Mouse (Mus musculus): Measurements from ENCODE around the gene Plxnb3. TPM values are rescaled to one million over a fixed set of nuclear protein-coding genes. Genes with fewer than 3 reads are reported as not detected.

The Plxnb3 gene
- not detected for total RNA-seq (2023)

DNA sequence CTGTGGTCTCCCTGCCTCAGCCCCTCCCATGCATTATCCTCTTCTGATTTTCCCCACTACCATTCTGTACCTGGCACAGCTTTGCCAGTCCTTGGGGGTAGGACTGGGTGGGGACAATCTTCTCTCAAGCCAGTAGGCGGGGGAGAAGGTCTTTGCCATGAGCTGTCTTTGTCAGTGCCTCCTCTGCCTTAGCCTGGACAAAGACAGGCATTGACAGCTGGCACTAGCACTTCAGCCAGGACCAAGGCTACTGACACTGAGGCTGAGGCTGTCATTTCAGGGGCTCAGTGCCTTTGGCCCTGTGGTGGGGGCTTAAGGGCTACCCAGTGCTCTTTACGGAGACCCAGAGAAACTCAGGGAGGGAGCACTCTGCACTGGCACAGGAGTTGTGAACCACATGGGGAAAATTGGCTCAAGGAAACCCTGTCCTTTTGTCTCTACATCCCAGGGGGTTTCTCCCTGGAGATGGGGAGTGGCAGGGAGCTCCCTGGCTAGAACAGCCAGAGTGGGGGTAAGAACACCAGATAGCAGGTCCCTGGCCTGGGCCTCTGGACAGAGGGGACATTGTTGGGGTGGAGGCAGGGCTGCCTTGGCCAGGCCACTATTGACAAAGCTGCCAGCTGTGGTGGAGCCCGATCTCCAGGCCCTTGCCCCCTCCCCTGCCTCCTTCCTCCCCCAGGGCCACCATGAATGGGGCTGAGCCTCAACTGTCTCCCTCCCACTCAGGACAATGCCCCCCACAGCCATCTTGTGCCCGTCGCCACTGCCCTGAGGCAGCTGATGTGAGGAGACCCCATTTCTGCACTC is at the start of gene Plxnb3:
Gene Plxnb3, plus strand, starts transcription at position 757 of the 807 bp plus-strand sequence.

DNA sequence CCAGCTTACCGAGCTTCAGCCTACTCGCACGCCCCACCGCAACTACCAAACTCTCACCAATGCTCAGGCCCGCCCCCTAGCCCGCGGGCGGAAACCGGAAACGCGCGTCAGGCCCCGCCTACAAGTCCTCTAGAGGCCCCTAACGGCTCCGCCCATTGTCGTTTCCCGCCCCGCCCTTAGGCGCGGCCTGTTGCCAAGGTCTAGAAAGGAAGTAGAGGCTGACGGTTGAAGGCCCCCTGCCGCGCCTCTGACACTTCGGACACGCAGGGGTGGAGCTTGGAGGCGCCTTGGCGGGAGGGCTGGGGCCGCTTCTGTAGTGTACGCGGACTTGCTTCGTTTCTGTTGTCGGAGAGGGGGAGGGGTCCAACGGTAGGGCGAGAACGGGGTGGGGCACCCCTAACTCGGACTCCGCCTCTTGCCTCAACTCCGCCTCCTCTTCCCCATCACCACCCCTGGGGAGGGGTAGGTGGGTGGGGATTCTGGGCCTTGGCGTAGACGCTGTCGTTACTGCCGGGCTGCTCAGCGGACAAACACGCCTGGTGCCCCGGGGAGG is 40.7 kb upstream of the Plxnb3 start, which contains the start of the genes Bcap31 and Abcd1:
Gene Bcap31, minus strand, starts transcription at position 67 of the 553 bp plus-strand sequence.
Gene Abcd1, plus strand, starts transcription at position 489 of the 553 bp plus-strand sequence.

DNA sequence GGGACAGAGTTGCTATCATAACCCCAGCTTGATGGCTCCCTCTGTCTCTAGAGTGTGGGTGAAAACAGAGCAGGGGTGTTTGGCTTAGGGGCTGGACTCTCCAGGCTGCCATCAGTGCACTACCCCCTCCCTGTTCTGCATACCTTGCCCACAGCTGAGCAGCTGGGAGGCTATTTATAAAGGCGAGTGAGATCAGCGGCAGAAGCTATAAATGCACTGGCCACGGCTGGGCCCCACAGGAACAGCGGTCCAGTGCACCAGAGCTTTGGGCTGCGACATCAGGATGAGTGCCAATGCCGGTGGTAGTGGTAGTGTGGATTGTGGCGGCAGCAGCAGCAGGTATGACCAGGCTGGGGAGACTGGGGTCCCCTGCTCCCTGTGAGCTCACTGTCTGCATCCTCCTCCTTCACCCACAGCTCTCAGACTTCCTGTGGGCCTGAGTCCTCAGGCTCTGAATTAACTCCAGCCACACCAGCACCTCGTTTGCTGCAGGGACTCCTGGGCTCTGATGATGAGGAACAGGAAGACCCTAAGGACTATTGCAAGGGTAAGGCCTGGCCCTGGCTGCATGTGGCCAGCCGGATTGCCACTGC is 17.4 kb downstream of the Plxnb3 start, which contains the start of gene Srpk3:
Gene Srpk3, plus strand, starts transcription at position 238 of the 593 bp plus-strand sequence.

DNA sequence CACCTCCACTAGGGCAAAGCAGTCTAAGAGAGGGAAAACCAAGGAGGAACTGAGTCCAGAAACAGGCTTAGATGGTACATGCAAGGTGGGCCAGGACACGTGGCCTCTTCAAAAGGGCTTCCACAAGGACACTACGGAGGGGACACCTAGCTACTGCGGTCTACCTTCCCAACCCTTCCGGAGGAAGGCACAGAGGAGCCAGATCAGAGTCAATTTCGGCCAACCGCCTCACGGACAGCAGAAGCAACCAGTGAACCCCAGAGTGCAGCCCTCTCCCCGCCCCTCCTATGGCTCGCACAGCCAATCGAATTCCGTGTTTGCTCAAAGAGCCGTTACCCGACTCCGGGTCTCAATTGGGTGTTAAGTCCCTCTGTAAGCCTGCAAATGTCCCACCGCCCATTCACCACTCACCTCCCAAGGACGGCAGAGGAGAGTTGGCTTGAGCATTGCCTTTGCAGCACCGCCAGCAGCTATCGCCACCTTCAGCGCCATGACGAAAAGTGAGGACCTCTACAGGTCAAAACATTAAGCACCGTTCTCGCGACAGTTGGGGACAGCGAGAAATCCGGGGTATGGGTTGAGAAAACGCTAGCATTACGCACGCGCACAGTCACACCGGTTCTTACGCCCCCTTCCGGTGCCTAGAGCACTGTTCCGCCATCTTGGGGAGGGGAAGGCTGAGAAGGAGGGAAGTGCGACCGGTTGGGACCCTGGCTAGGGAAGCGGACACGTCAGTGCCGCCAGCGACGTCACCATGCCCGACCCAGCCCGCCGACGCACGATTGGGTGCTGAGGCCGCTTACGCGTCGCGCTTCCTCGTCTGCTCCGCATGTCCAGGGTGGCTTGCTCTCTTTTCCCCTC is 29.7 kb downstream of the Plxnb3 start, which contains the start of the genes Idh3g and Ssr4:
Gene Idh3g, minus strand, starts transcription at position 534 of the 861 bp plus-strand sequence.
Gene Ssr4, plus strand, starts transcription at position 665 of the 861 bp plus-strand sequence.

Other genes with a start within 250 kb of the Plxnb3 start
- under 1 TPM; 0.38 to 0.41 TPM for gene Dusp9, start 117.7 kb upstream of the Plxnb3 start, total RNA-seq (2023)
- gene Pnck, start 97.0 kb upstream of the Plxnb3 start, total RNA-seq (2023) = under 1 TPM; 0.61 to 0.68 TPM
- 1 to 10 TPM; 1.5 to 3.8 TPM for gene Slc6a8, start 83.9 kb upstream of the Plxnb3 start, total RNA-seq (2023)
- gene Bcap31, start 40.9 kb upstream of the Plxnb3 start, total RNA-seq (2023) = 100 to 1,000 TPM; 107 to 109 TPM
- 10 to 100 TPM; 29.4 to 33.9 TPM for gene Abcd1, start 40.5 kb upstream of the Plxnb3 start, total RNA-seq (2023)
- gene Srpk3, start 17.3 kb downstream of the Plxnb3 start, total RNA-seq (2023) = under 1 TPM in 1 of 2 experiments, not detected in 1; 0.64 TPM
- 100 to 1,000 TPM; 125 to 131 TPM for gene Idh3g, start 29.8 kb downstream of the Plxnb3 start, total RNA-seq (2023)
- 100 to 1,000 TPM; 104 to 147 TPM for gene Ssr4, start 29.9 kb downstream of the Plxnb3 start, total RNA-seq (2023)
- gene Pdzd4, start 67.9 kb downstream of the Plxnb3 start, total RNA-seq (2023) = 1 to 10 TPM; 1.4 to 3.3 TPM
- gene Avpr2, start 135.0 kb downstream of the Plxnb3 start, total RNA-seq (2023) = not detected
- gene L1cam, start 139.0 kb downstream of the Plxnb3 start, total RNA-seq (2023) = 10 to 100 TPM; 39.9 to 56.0 TPM
- gene Arhgap4, start 164.8 kb downstream of the Plxnb3 start, total RNA-seq (2023) = 100 to 1,000 TPM; 287 to 307 TPM
- 10 to 100 TPM; 64.6 to 88.6 TPM for gene Naa10, start 164.9 kb downstream of the Plxnb3 start, total RNA-seq (2023)
- 1 to 10 TPM; 2.1 to 6.0 TPM for gene Renbp, start 173.8 kb downstream of the Plxnb3 start, total RNA-seq (2023)
- gene Hcfc1, start 209.3 kb downstream of the Plxnb3 start, total RNA-seq (2023) = 100 to 1,000 TPM in 1 of 2 experiments, 10 to 100 TPM in 1; 96.1 to 110 TPM

Data from T-cell, adult 66 days (primary cell).